Mouse (Mus musculus) ES-Bruce4 (cell line): ENCODE data around the gene Prpf8. TPM values are rescaled to one million over a fixed set of nuclear protein-coding genes. Genes with fewer than 3 reads are reported as not detected.

Source experiments
- H3K27ac ChIP-seq: 2 replicates; pipeline ENCODE4 v1.5.1; 2012; ENCODE audit warnings: low read length, inconsistent platforms; ENCODE audit not compliant: insufficient read depth
- H3K27me3 ChIP-seq: 2 replicates; pipeline ENCODE4 v1.6.1; 2012; ENCODE audit warnings: mild to moderate bottlenecking, low read length, inconsistent platforms; ENCODE audit not compliant: control insufficient read depth, poor library complexity, insufficient read depth, severe bottlenecking
- H3K36me3 ChIP-seq: 2 replicates; pipeline ENCODE4 v1.6.1; 2012; ENCODE audit warnings: inconsistent platforms, mild to moderate bottlenecking, low read length, moderate library complexity; ENCODE audit not compliant: control insufficient read depth, poor library complexity, insufficient read depth, severe bottlenecking
- H3K4me1 ChIP-seq: one replicate; pipeline ENCODE4 v1.8.1; 2011; ENCODE audit warnings: low read length; ENCODE audit not compliant: control insufficient read depth, insufficient read depth
- H3K4me3 ChIP-seq: 2 replicates; pipeline ENCODE4 v1.5.1; 2011; ENCODE audit warnings: low read depth, mild to moderate bottlenecking, low read length
- H3K9ac ChIP-seq: 2 replicates; pipeline ENCODE4 v1.6.1; 2012; ENCODE audit warnings: low read depth, mild to moderate bottlenecking, inconsistent platforms; ENCODE audit not compliant: poor library complexity, severe bottlenecking
- H3K9me3 ChIP-seq: replicated peaks from 2 replicates; pipeline ENCODE4 v1.6.1; 2012; ENCODE audit warnings: mild to moderate bottlenecking, low read length, inconsistent platforms; ENCODE audit not compliant: control insufficient read depth, poor library complexity, insufficient read depth, severe bottlenecking
- CTCF ChIP-seq: IDR thresholded peaks from one replicate; pipeline ENCODE4 v1.8.1; 2011; ENCODE audit warnings: low read depth, low read length
- EP300 ChIP-seq: IDR thresholded peaks from 2 replicates; pipeline ENCODE4 v1.6.1; 2011; ENCODE audit warnings: low read depth, low read length; ENCODE audit not compliant: insufficient read depth
- POLR2A ChIP-seq: IDR thresholded peaks from one replicate; pipeline ENCODE4 v1.8.1; 2011; ENCODE audit warnings: low read length; ENCODE audit not compliant: insufficient read depth
- polyA plus RNA-seq: library from polyadenylated mRNA; stranded (reverse); fragments of >200 nt; gene quantifications from 2 replicates; pipeline ENCODE4 v1.2.4, GENCODE M21; 2011; ENCODE audit warnings: low read depth; ENCODE audit not compliant: missing spikeins, insufficient read depth, insufficient read length

Prpf8 gene
- polyA plus RNA-seq, 1 experiment = 212 TPM

- Histone ChIP-seq H3K27me3 (no peaks in the 10 kb centered on the region), H3K9me3 (no peaks in the 10 kb centered on the region), H3K4me3 (no peak overlapping the region), H3K36me3 (no peaks in the 10 kb centered on the region), H3K4me1 (peaks cover 2% of the 10 kb centered on the region), H3K9ac (no peak overlapping the region), H3K27ac (no peak overlapping the region)
- TF ChIP-seq CTCF = no peak
- no peak for TF ChIP-seq POLR2A
- TF ChIP-seq EP300 = no peak
Measured at GRCm38 (mm10) chr11:75537025-75537414, 50.4 kb downstream of the Prpf8 start.

GRCm38 (mm10) chr11:75537491-75538183 is 51.0 kb downstream of the Prpf8 start:
- peaks cover 2% of the 10 kb centered on the region for H3K4me1 ChIP-seq
- H3K9ac ChIP-seq = no peak overlapping the region
- H3K36me3 ChIP-seq = no peaks in the 10 kb centered on the region
- no peak overlapping the region for H3K4me3 ChIP-seq
- TF ChIP-seq EP300 (no peak), CTCF (no peak), POLR2A (no peak)
- no peaks in the 10 kb centered on the region for H3K27me3 ChIP-seq
- no peaks in the 10 kb centered on the region for H3K9me3 ChIP-seq
- no peak overlapping the region for H3K27ac ChIP-seq

- TF ChIP-seq CTCF (no peak), POLR2A (no peak), EP300 (no peak)
- Histone ChIP-seq H3K27ac (no peak overlapping the region), H3K36me3 (no peaks in the 10 kb centered on the region), H3K4me1 (peaks cover under 1% of the 10 kb centered on the region), H3K27me3 (no peaks in the 10 kb centered on the region), H3K4me3 (no peak overlapping the region), H3K9ac (no peak overlapping the region), H3K9me3 (no peaks in the 10 kb centered on the region)
Measured at GRCm38 (mm10) chr11:75538184-75538969, 51.8 kb downstream of the Prpf8 start.

GRCm38 (mm10) chr11:75538970-75539299 is 52.3 kb downstream of the Prpf8 start:
- H3K36me3 ChIP-seq = no peaks in the 10 kb centered on the region
- no peak for TF ChIP-seq CTCF
- no peak for TF ChIP-seq POLR2A
- TF ChIP-seq EP300 = no peak
- no peak overlapping the region for H3K27ac ChIP-seq
- no peak overlapping the region for H3K4me3 ChIP-seq
- no peak overlapping the region for H3K9ac ChIP-seq
- H3K9me3 ChIP-seq = no peaks in the 10 kb centered on the region
- H3K4me1 ChIP-seq = no peaks in the 10 kb centered on the region
- H3K27me3 ChIP-seq = no peaks in the 10 kb centered on the region

- Histone ChIP-seq H3K9me3 (no peaks in the 10 kb centered on the region), H3K9ac (no peak overlapping the region), H3K36me3 (no peaks in the 10 kb centered on the region), H3K4me3 (no peak overlapping the region), H3K27me3 (no peaks in the 10 kb centered on the region), H3K4me1 (no peaks in the 10 kb centered on the region), H3K27ac (no peak overlapping the region)
- no peak for TF ChIP-seq EP300
- no peak for TF ChIP-seq CTCF
- TF ChIP-seq POLR2A = no peak
Measured at GRCm38 (mm10) chr11:75540209-75540608, 53.6 kb downstream of the Prpf8 start.
